Mouse (Mus musculus) intestine, postnatal 0 days (tissue): ENCODE data around the gene Osgep. TPM values are rescaled to one million over a fixed set of nuclear protein-coding genes. Genes with fewer than 3 reads are reported as not detected.
A peak's percentile ranks its signal among the peaks of the same experiment; 100 is the strongest.
"Not testable (repeated sequence)": the region's sequence is repeated elsewhere in the genome, so short reads cannot be mapped to it uniquely, and the experiment has no call there.

Source experiments
- ATAC-seq: fragments of 200-750 bp; cut with Nextera tagmentation; 2 replicates; pipeline ENCODE4 v1.8.0; 2017; ENCODE audit warnings: mild to moderate bottlenecking, moderate TSS enrichment, moderate library complexity
- H3K27ac ChIP-seq: fragments of 300-500 bp; sonication (generic); 2 replicates; pipeline ENCODE4 v1.5.1; 2014; ENCODE audit warnings: mild to moderate bottlenecking, low read depth, low read length, moderate library complexity
- H3K27me3 ChIP-seq: fragments of 300-500 bp; sonication (generic); replicated peaks from 2 replicates; pipeline ENCODE4 v1.6.1; 2014; ENCODE audit warnings: low read length, mixed read lengths; ENCODE audit not compliant: control insufficient read depth, insufficient read depth
- H3K36me3 ChIP-seq: fragments of 300-500 bp; sonication (generic); 2 replicates; pipeline ENCODE4 v1.6.1; 2014; ENCODE audit warnings: mild to moderate bottlenecking, moderate library complexity; ENCODE audit not compliant: control insufficient read depth, insufficient read depth
- H3K4me1 ChIP-seq: fragments of 300-500 bp; sonication (generic); replicated peaks from 2 replicates; pipeline ENCODE4 v1.6.1; 2014; ENCODE audit warnings: antibody characterized with exemption, low read length, mixed read lengths; ENCODE audit not compliant: control insufficient read depth, insufficient read depth
- H3K4me2 ChIP-seq: fragments of 300-500 bp; sonication (generic); replicated peaks from 2 replicates; pipeline ENCODE4 v1.6.1; 2014; ENCODE audit warnings: low read depth, mild to moderate bottlenecking, moderate library complexity
- H3K4me3 ChIP-seq: fragments of 300-500 bp; sonication (generic); 2 replicates; pipeline ENCODE4 v1.5.1; 2014; ENCODE audit warnings: low read depth, low read length
- H3K9ac ChIP-seq: fragments of 300-500 bp; sonication (generic); 2 replicates; pipeline ENCODE4 v1.6.1; 2014; ENCODE audit warnings: mild to moderate bottlenecking, low read depth, low read length
- H3K9me3 ChIP-seq: fragments of 300-500 bp; sonication (generic); 2 replicates; pipeline ENCODE4 v1.6.1; 2016; ENCODE audit warnings: mixed run types; ENCODE audit not compliant: control insufficient read depth
- CTCF ChIP-seq: sonication (generic); IDR thresholded peaks from 2 replicates; pipeline ENCODE4 v1.5.1; 2016; ENCODE audit warnings: low read depth, mild to moderate bottlenecking, control low read depth, antibody characterized with exemption, moderate library complexity
- WGBS: fragments of 180-500 bp; shearing (Covaris S2); extraction: QIAGEN DNeasy Blood & Tissue Kit; methylation state at CpG from one replicate; pipeline ENCODE4 v1.1.7; 2014; 5-methylcytosine and 5-hydroxymethylcytosine counted together
- polyA plus RNA-seq: library from polyadenylated mRNA; unstranded; fragments of >200 nt; fragmentation: Nextera tagmentation; extraction: Ambion mirVana; gene quantifications from 2 replicates; pipeline ENCODE4 v1.2.1, GENCODE M21; 2015

The Osgep gene
- polyA plus RNA-seq, 1 experiment from 2014 or later = 56.8 TPM

DNA sequence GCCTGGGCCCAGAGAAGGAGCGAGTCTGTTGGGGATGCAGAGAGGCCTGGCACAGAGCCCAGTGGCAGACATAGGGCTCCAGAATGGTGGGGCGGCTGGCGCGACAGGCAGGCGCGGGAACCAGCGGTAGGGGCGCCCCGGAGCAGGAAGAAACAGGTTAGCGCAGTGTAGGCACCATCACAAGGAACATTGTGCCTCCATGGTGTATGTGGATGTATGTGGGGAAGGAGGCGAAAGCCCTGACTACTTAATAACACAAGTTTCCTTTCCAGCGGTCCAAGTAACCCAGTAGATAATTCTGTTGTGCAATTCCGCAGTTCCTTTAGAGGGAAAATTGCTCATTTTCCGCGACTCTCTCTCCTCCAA, 20.0 kb upstream of the Osgep start:
- H3K4me3 ChIP-seq = peak overlapping the region; percentile 58
- TF ChIP-seq CTCF = peak; percentile 62
- peak overlapping the region; percentile 90 for H3K27ac ChIP-seq
- H3K9me3 ChIP-seq, H3K36me3 ChIP-seq, H3K27me3 ChIP-seq, H3K4me1 ChIP-seq: not testable (repeated sequence)
- H3K4me2 ChIP-seq = peak overlapping the region; percentile 74
- peak; percentile 93 for ATAC-seq
- H3K9ac ChIP-seq = peak overlapping the region; percentile 49
- WGBS = 0% methylated on average over 14 of the region's 15 CpGs

DNA sequence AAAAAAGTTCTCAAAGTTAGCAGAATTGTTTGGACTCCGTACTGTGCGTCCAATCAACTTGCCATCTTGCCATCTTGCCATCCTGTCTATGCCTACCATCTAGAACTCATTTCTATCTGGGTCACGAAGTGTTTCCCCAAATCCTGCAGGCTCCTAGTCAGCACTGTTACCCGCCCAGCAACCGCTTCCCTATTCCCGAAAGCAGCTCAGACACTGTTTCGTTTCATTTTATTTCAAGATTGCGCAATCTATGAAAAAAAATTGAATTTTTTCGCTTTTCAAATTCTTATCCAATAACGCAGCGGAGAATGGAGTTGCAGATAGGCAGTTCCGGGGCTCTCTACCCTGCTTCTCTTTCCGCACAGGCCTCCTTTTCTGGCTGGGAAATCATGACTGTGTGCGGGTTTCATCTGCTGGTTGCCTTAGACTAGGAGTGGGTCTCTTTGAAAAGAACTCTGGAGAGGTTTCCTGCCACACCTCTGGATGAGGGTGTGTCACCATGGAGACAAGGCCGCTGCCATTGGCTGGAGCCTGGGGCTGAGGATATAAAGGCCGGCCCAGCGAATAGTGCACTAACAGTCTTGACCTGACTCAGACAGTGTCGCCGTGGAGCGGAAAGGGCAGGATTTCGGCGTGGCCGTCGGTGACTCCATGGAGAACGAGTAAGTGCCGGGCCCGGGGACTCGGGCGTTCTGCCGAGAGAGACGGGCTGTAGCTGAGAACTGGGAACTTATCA, 19.4 kb upstream of the Osgep start, which contains the start of gene Gm49342:
Gm49342 (plus strand) TSS at position 586 of the 736 bp plus-strand sequence.
- H3K27ac ChIP-seq = peak within 1 kb of the TSS; percentile 90
- peak within 1 kb of the TSS; percentile 58 for H3K4me3 ChIP-seq
- H3K27me3 ChIP-seq = no peaks in the 10 kb centered on the region
- WGBS = 9% methylated on average over 31 of the region's 31 CpGs
- H3K4me1 ChIP-seq = no peaks in the 10 kb centered on the region
- peak within 1 kb of the TSS; percentile 49 for H3K9ac ChIP-seq
- ATAC-seq = peak; percentile 99
- peak within 1 kb of the TSS; percentile 74 for H3K4me2 ChIP-seq
- no peaks in the 10 kb centered on the region; the same call in 1 of the 2 replicates for H3K36me3 ChIP-seq
- H3K9me3 ChIP-seq = no peaks in the 10 kb centered on the region
- peak; percentile 66 for TF ChIP-seq CTCF

DNA sequence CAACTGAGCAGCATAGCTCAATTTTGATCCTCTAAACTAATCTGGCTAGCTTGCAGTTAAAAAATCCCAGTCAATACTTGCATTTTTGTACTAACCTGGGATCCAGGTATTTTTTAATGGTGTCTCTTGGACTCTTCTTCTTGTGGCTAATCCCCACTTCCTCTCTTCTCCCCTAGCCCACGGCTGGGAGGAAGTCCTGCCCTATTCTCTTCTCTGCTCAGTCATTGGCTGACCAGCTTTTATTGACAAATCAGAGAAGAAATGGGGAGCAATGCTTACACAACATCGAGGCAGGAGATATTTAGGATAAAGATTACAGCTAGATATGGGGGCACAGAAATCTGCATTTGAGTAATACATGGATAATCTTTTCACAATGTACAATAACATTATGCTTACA, 14.2 kb upstream of the Osgep start:
- Histone ChIP-seq H3K4me2 (no peak overlapping the region), H3K4me1 (no peaks in the 10 kb centered on the region), H3K4me3 (no peak overlapping the region), H3K27me3 (no peaks in the 10 kb centered on the region), H3K9me3 (no peaks in the 10 kb centered on the region), H3K9ac (no peak overlapping the region), H3K27ac (no peak overlapping the region), H3K36me3 (no peaks in the 10 kb centered on the region)
- ATAC-seq = no peak
- 22% methylated on average over 2 of the region's 2 CpGs for WGBS
- TF ChIP-seq CTCF = no peak

DNA sequence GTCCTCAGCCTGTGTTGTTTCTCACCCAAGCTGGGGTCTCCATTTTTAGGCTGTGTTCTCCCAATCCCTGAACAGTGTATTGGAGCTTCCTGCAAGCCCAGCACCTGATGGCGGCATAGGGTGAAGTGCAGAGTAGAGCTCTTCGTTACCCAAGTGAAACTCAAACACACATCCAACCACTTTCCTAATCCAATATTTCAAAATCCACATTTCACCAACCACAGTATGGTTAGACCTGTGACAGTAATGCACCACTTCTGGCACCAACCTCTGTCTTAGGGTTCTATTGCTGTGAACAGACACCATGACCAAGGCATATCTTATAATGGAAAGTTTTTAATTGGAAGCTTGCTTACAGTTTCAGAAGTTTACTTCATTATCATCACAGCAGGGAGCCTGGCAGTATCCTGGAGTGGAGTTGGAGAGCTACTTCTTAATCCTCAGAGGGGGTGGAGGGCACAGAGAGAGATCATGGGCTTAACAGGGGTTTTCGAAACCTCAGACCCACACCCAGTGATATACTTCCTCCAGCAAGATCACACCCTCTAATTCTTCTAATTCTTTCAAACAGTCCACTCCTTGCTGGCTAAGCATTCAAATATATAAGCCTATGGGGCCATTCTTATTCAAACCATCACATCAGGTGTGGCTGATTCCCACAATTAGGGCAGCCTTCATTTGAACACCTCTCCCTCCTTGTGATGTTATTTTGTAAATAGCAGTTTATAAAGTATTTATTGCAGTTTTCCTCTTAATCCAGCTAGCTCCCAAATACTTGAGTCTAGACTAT, 13.6 kb upstream of the Osgep start:
- no peaks in the 10 kb centered on the region for H3K27me3 ChIP-seq
- H3K4me1 ChIP-seq = no peaks in the 10 kb centered on the region
- no peak for TF ChIP-seq CTCF
- H3K9me3 ChIP-seq = no peaks in the 10 kb centered on the region
- no peak overlapping the region for H3K4me3 ChIP-seq
- H3K4me2 ChIP-seq = no peak overlapping the region
- H3K27ac ChIP-seq = no peak overlapping the region
- H3K9ac ChIP-seq = no peak overlapping the region
- WGBS = 82% methylated on average over 3 of the region's 3 CpGs
- no peaks in the 10 kb centered on the region for H3K36me3 ChIP-seq
- ATAC-seq = no peak

DNA sequence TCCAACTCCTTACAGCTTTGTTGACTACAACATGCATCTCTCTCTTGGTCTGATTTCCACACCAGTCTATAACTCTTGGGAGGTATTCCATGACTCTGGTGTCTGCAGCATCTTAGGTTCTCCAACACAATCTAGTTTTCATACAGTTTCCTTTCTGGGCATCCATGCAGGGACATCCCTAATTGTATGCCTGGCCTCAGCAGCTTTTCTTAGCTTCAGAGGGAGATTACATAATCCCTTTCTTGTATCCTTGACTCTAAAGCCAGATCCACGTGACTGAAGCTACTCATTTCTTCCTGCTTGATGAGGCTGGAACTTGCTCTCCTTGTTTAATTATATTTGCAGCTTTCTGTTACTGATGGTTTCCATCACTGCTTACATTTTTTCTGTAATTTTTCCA, 12.0 kb upstream of the Osgep start:
- WGBS = 53% methylated on average over 1 of the region's 1 CpGs
- Histone ChIP-seq H3K36me3 (no peaks in the 10 kb centered on the region), H3K27me3 (no peaks in the 10 kb centered on the region), H3K4me1 (0 out of 2 replicates have a peak, but pooled peaks cover 2% of the 10 kb centered on the region), H3K9ac (no peak overlapping the region), H3K4me2 (no peak overlapping the region), H3K9me3 (no peaks in the 10 kb centered on the region), H3K27ac (no peak overlapping the region), H3K4me3 (no peak overlapping the region)
- ATAC-seq = no peak
- TF ChIP-seq CTCF = no peak

DNA sequence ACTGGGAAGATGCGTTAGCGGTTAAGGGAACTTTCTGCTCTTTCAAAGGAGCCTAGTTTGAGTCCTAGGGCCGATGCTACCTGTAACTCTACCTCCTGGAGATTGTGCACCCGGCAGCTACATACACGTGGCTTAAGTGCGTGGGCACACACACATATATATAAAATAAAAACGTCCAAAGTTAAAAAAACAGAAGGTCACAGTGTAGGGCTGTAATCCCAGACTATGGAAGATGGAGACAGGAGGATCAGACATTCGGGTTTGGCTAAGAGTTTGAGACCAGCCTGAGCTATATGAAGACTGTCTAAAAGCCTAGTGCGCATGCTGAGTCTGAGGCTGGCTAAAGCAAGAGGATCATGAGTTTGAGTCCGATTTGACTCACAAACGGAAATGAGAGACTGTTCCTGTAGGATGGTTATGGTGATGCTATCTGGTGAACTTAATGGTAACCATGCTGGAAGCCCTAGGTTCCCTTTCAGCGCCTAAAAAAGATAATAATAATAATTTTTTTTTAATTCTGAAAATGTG, 6.9 kb upstream of the Osgep start:
- Histone ChIP-seq H3K9ac (peak overlapping the region; percentile 32), H3K27me3 (no peaks in the 10 kb centered on the region), H3K4me2 (peak overlapping the region; percentile 85), H3K4me1 (0 out of 2 replicates have a peak, but pooled peaks cover 5% of the 10 kb centered on the region), H3K36me3 (peaks cover 25% of the 10 kb centered on the region), H3K27ac (peak overlapping the region; percentile 96), H3K9me3 (no peaks in the 10 kb centered on the region), H3K4me3 (peak overlapping the region; percentile 88)
- ATAC-seq = no peak
- no peak for TF ChIP-seq CTCF
- 12% methylated on average over 12 of the region's 12 CpGs for WGBS
